Mouse (Mus musculus): ENCODE data around the gene Frem1.

Gene Frem1

GRCm38 (mm10) chr4:82872121-82872520 is 180.0 kb downstream of the Frem1 start:
- DNase-seq (ENCODE audit: low spot score in 2 of 2), result no peak

GRCm38 (mm10) chr4:82870931-82871330 is 181.2 kb downstream of the Frem1 start:
- no peak for DNase-seq (ENCODE audit: low spot score in 2 of 2)

GRCm38 (mm10) chr4:82867731-82868445 is 184.3 kb downstream of the Frem1 start:
- no peak for DNase-seq (ENCODE audit: low spot score in 2 of 2)

GRCm38 (mm10) chr4:82867111-82867510 is 185.0 kb downstream of the Frem1 start:
- no peak for DNase-seq (ENCODE audit: low spot score in 2 of 2)

GRCm38 (mm10) chr4:82864974-82865699 is 187.0 kb downstream of the Frem1 start:
- no peak for DNase-seq (ENCODE audit: low spot score in 2 of 2)

- peak in 1 of 2 experiments; percentile 37 for DNase-seq (ENCODE audit: low spot score in 2 of 2)
Measured at GRCm38 (mm10) chr4:82863316-82863715, 188.8 kb downstream of the Frem1 start.

- DNase-seq (ENCODE audit: low spot score in 2 of 2), result no peak
Measured at GRCm38 (mm10) chr4:82861451-82861850, 190.7 kb downstream of the Frem1 start.

- no peak for DNase-seq (ENCODE audit: low spot score in 2 of 2)
Measured at GRCm38 (mm10) chr4:82860566-82860965, 191.6 kb downstream of the Frem1 start.

GRCm38 (mm10) chr4:82859131-82860125 is 192.7 kb downstream of the Frem1 start, which contains the start of gene Zdhhc21:
Zdhhc21 (minus strand) TSS chr4:82859958.
- peak; percentile 70 to 77 for DNase-seq (ENCODE audit: low spot score in 2 of 2)

GRCm38 (mm10) chr4:82858431-82859010 is 193.6 kb downstream of the Frem1 start:
- no peak for DNase-seq (ENCODE audit: low spot score in 2 of 2)

GRCm38 (mm10) chr4:82856986-82857385 is 195.2 kb downstream of the Frem1 start:
- no peak for DNase-seq (ENCODE audit: low spot score in 2 of 2)

- no peak for DNase-seq (ENCODE audit: low spot score in 2 of 2)
Measured at GRCm38 (mm10) chr4:82853809-82854208, 198.3 kb downstream of the Frem1 start.

GRCm38 (mm10) chr4:82848552-82849234 is 203.4 kb downstream of the Frem1 start:
- no peak for DNase-seq (ENCODE audit: low spot score in 2 of 2)
